Mouse (Mus musculus) bone marrow, adult 2 months (tissue): ENCODE results near the gene Rab36. TPM values are rescaled to one million over a fixed set of nuclear protein-coding genes. Genes with fewer than 3 reads are reported as not detected.

Experiments used
- H3K27ac ChIP-seq: fragments of 200-500 bp; 2 replicates; pipeline ENCODE4 v1.5.1; 2012; ENCODE audit warnings: low read depth, mild to moderate bottlenecking, control low read depth, inconsistent platforms, low read length; ENCODE audit not compliant: control insufficient read depth, poor library complexity, insufficient read depth
- H3K4me1 ChIP-seq: fragments of 200-500 bp; 2 replicates; pipeline ENCODE4 v1.6.1; 2011; ENCODE audit warnings: low read length; ENCODE audit not compliant: control insufficient read depth, insufficient read depth
- H3K4me3 ChIP-seq: fragments of 200-500 bp; replicated peaks from 2 replicates; pipeline ENCODE3; 2011; ENCODE audit warnings: mild to moderate bottlenecking, low read depth, low read length, control low read depth; ENCODE audit not compliant: control insufficient read depth
- CTCF ChIP-seq: fragments of 200-500 bp; IDR thresholded peaks from 2 replicates; pipeline ENCODE4 v1.5.1; 2011; ENCODE audit warnings: low read length, control low read depth; ENCODE audit not compliant: control insufficient read depth, insufficient read depth
- POLR2A ChIP-seq: fragments of 200-500 bp; IDR thresholded peaks from 2 replicates; pipeline ENCODE4 v1.6.1; 2011; ENCODE audit warnings: low read depth, mild to moderate bottlenecking, control low read depth, low read length, borderline replicate concordance; ENCODE audit not compliant: control insufficient read depth
- WGBS: fragments of 180-500 bp; shearing (Covaris S2); methylation state at CpG from one replicate; pipeline ENCODE4 v1.1.7; 2018; 5-methylcytosine and 5-hydroxymethylcytosine counted together
- polyA plus RNA-seq: library from polyadenylated mRNA; stranded (reverse); fragments of >200 nt; gene quantifications from 2 replicates; pipeline ENCODE4 v1.2.4, GENCODE M21; 2011; ENCODE audit warnings: low replicate concordance; ENCODE audit not compliant: missing spikeins, insufficient read depth, insufficient read length

Gene Rab36
- polyA plus RNA-seq, result 4.7 and 9.9 TPM in 2 replicates

GRCm38 (mm10) chr10:75036883-75037379 lies at the start of gene Rab36:
Gene Rab36 (plus strand): TSS chr10:75037058.
- 2% methylated on average over 36 of the region's 36 CpGs for WGBS
- peak within 1 kb of the TSS; percentile 50 for H3K4me3 ChIP-seq
- peaks cover 3% of the 10 kb centered on the region for H3K4me1 ChIP-seq
- H3K27ac ChIP-seq, result peak within 1 kb of the TSS; percentile 15; the same call in 1 of the 2 replicates
- TF ChIP-seq POLR2A (no peak), CTCF (no peak)

- no peak overlapping the region for H3K27ac ChIP-seq
- WGBS, result 14% methylated on average over 14 of the region's 14 CpGs
- no peak overlapping the region for H3K4me3 ChIP-seq
- no peak for TF ChIP-seq CTCF
- no peak for TF ChIP-seq POLR2A
- H3K4me1 ChIP-seq, result no peaks in the 10 kb centered on the region
Observed at GRCm38 (mm10) chr10:74987698-74988470, 49.0 kb upstream of the Rab36 start.

DNA sequence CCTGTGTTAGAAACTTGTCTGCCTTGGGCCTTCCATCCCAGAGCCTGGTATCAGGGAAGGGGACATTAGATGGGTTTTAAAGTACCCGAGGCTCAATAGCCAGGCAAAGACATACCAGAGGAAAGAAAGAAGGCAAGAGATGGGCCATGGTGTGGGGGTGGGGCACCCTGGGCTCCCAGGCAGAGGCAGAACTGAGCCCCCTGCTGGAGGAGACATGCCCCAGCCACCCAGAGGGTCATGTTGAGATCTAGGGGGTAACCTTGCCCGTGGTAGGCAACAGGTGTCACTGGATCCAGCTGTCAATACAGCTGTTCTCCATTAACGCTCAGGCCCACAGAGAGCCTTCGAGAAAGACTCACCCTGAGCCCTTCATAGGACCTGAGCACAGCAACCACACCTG lies 47.0 kb upstream of the Rab36 start:
- H3K27ac ChIP-seq, result no peak overlapping the region
- no peak overlapping the region for H3K4me3 ChIP-seq
- TF ChIP-seq POLR2A, result no peak
- TF ChIP-seq CTCF, result no peak
- no peaks in the 10 kb centered on the region for H3K4me1 ChIP-seq
- WGBS, result 72% methylated on average over 4 of the region's 4 CpGs

DNA sequence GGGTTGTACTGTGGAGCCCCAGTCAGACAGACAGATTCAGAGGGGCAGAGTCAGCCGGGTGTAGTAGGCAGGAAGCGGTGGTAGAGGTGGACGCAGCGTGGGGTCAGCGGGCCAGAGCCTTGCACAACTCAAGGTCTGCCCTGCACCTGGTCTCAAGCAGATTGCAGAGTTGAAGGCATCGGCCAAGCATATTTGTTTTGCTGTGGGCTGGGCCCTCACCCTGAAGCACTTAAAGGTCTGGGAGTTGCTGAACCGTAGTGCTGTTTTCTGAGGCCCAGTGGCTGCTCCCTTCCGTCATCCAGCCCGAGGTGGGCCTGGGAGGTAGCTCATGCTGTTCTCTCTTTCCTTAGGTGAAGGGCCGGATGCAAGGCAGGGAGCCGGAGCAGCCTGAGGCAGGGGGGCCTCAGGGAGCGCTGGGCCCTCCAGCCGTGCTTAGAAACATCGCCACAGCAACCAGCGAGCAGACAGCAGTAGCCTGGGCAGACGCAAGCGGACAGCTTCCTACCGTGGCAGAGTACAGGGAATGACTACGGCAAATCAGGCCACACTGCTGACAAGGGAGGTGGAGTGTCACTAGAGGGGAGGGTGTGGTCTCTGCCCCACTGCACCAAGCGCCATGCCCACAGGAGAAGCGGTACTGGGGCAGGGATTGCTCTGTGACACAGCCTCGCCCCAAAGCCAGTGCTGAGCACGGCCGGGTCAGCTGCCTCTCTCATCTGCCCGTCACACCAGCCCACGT lies 46.1 kb upstream of the Rab36 start:
- Histone ChIP-seq H3K4me1 (no peaks in the 10 kb centered on the region), H3K27ac (no peak overlapping the region), H3K4me3 (no peak overlapping the region)
- TF ChIP-seq CTCF (no peak), POLR2A (no peak)
- 82% methylated on average over 26 of the region's 26 CpGs for WGBS

DNA sequence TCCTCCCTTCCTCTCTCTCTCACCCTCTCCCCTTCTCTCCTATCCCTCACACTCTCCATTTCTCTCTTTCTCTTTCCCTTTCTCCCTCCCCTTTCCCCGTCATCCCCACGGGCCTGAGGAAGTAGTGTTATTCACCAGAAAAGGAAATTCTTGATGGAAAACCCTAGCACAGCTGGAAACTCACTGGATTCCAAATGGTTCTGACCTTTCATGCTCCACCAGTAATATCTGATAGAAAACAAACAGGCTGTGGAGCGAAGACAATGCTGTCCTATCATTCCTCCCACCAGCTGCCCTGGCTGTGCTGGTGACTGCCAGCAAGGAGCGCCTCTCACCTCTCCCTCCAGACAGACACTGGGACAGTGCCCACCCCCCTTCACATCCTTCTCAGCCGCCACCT lies 42.0 kb upstream of the Rab36 start:
- no peak overlapping the region for H3K27ac ChIP-seq
- 57% methylated on average over 5 of the region's 5 CpGs for WGBS
- H3K4me3 ChIP-seq, result no peak overlapping the region
- no peaks in the 10 kb centered on the region for H3K4me1 ChIP-seq
- no peak for TF ChIP-seq POLR2A
- no peak for TF ChIP-seq CTCF

GRCm38 (mm10) chr10:74995377-74995776 lies 41.5 kb upstream of the Rab36 start:
- TF ChIP-seq CTCF (no peak), POLR2A (no peak)
- no peak overlapping the region for H3K4me3 ChIP-seq
- WGBS, result 70% methylated on average over 17 of the region's 17 CpGs
- no peaks in the 10 kb centered on the region for H3K4me1 ChIP-seq
- H3K27ac ChIP-seq, result no peak overlapping the region

- H3K4me1 ChIP-seq, result no peaks in the 10 kb centered on the region
- 85% methylated on average over 8 of the region's 8 CpGs for WGBS
- no peak overlapping the region for H3K4me3 ChIP-seq
- H3K27ac ChIP-seq, result no peak overlapping the region
- no peak for TF ChIP-seq CTCF
- no peak for TF ChIP-seq POLR2A
Observed at GRCm38 (mm10) chr10:75001391-75001790, 35.5 kb upstream of the Rab36 start.

DNA sequence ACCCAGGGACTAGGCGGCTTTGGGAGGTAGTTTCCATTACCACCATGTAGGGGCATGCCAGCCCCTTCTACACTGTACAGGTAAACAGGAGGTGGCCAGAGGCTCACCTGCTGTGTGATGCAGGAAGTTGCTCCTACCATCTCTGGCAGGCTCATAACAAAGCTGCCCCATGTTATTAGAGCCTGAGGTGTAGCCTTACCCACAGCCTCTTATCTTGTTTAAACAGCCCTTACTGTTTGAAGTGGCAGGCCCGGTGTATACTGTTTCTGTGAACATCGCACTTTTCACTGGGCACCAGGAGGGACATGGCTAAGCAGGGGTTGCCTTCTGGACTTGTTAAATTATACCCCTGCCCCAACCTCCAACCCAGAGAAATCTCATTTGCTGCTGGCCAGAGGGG lies 32.8 kb upstream of the Rab36 start:
- H3K27ac ChIP-seq, result no peak overlapping the region
- no peaks in the 10 kb centered on the region for H3K4me1 ChIP-seq
- no peak for TF ChIP-seq CTCF
- TF ChIP-seq POLR2A, result no peak
- 52% methylated on average over 3 of the region's 3 CpGs for WGBS
- H3K4me3 ChIP-seq, result no peak overlapping the region
